Mouse (Mus musculus) hematopoietic stem cell, adult 5-6 weeks (primary cell): Measurements from ENCODE around the gene Scgb3a1. TPM values are rescaled to one million over a fixed set of nuclear protein-coding genes. Genes with fewer than 3 reads are reported as not detected.

Experiments
- ATAC-seq, 2 experiments: fragments of 125-278 bp in 1 of 2; replicated peaks in 1 of 2; 2 replicates each; pipeline ENCODE4 v1.8.0; 2016 to 2017; ENCODE audit warnings: inconsistent platforms in 2 of 2, mild to moderate bottlenecking in 2 of 2, moderate number of reproducible peaks in 2 of 2, low read depth in 1 of 2, moderate TSS enrichment in 1 of 2; ENCODE audit not compliant: low FRiP score in 2 of 2, poor library complexity in 2 of 2, severe bottlenecking in 2 of 2, insufficient read depth in 1 of 2, low TSS enrichment in 1 of 2
- total RNA-seq: library from RNA; stranded (forward); fragments of 172-1452, 232-1000 nt; gene quantifications from 2 replicates; pipeline ENCODE4 v1.2.3, GENCODE M21; 2017

Gene Scgb3a1
- total RNA-seq, 1 experiment from 2014 or later, result not detected

DNA sequence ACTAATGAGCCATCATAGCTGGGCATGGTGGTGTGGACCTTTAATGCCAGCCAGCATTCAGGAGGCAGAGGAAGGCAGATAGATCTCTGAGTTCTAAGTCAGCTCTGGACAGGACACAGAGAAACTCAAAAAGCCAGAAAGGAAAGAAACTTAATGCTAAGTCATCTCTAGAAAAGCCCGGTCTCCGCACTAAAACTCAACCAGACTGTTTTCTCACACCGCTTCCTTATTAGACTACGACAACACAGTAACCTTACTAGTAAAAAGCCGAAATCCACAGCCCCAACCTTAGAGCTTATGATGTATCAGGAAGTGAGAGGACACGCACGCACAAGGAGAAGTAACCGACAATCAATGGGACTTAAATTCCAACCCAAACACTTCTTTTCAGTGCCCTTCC, 38.6 kb downstream of the Scgb3a1 start:
- no peak for ATAC-seq

DNA sequence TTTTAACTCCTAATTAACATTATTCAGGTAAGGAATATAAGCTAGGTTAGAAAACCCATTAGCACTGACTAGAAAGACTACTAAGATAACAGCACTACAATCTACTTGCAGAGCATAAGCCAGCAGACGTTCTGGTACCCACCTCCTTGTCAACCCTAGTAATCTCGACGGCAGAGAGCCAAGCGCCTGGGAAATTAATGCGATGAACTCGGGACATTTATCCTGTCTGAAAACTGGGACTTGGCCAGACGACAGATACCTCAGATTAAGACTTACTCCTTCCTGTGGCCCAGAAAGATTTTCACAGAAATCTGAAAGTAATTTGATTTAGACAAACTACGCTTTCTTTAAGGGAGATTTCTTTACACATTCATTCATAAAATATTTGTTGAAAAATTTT, 41.4 kb downstream of the Scgb3a1 start:
- ATAC-seq, result no peak

- no peak for ATAC-seq
Measured at GRCm38 (mm10) chr11:49707834-49708233, 44.4 kb downstream of the Scgb3a1 start.

GRCm38 (mm10) chr11:49710664-49711063, 47.3 kb downstream of the Scgb3a1 start:
- no peak for ATAC-seq

DNA sequence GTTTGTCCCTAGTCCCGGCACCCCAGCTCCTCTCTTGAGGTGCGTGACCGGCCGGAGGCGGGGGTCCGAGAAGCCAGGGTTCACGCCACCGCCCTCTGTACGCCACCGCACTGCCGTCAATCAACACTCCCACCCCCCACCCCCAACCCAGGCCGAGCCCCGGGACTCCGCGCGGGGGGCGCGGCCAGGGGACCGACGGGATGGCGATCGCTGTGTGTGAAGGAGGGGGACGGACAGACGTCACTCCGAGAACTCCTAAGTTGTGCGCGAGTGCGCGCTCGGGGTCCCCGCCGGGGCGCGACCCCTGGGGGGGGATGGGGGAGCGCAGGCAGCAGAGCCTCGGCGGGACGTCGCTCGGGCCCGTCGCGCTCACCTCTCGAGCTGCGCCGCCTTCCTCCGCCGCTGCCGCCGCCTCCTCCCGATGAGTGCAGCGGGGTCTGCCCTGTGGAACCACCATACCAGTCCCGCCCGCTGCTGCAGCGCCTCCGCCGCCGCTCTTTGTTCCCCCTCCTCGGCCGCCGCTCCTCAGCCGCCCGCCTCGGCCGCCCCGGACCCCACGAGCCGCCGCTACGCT, 48.7 kb downstream of the Scgb3a1 start:
- no peak for ATAC-seq

DNA sequence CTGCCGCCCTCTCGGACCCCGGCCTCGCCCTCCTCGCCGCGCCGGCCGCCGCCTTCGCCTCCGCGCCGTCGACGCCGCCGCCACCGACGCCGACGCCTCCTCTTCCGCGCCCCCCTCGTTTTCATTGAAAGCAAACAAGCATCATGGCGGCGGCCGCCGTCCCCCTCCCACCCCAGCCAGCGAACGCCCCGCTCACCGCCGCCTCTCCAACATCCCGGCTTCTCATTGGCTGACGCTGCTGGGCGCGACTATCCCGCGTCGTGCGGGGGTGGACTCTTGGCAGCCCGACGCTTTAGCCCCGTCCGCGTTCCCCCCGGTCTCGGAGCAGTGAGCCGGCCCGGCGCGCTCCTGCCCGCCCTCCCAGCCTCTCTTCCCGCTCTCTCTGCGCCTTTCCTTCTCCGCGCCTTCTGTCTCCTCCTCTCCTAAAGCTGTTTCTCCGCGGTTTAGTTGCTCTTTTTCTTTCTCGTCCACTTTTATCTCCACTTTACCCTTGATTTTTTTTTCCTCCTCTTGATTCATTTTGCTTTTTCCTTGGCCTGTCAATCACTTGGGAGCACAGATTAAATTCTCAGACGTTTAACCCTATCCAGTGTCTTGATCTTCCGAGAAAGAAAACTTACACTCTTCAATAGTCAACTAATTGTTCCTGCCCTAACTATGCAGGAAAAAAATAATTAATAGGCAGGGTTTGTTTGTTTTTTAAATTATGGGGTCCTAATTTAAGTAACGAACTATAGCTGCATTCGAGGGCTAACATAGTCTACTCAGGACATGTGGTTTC, 49.3 kb downstream of the Scgb3a1 start, which contains the start of gene Cnot6:
TSS of gene Cnot6 (minus strand) at position 169 of the 781 bp plus-strand sequence.
- peak; percentile 95 to 99 for ATAC-seq

DNA sequence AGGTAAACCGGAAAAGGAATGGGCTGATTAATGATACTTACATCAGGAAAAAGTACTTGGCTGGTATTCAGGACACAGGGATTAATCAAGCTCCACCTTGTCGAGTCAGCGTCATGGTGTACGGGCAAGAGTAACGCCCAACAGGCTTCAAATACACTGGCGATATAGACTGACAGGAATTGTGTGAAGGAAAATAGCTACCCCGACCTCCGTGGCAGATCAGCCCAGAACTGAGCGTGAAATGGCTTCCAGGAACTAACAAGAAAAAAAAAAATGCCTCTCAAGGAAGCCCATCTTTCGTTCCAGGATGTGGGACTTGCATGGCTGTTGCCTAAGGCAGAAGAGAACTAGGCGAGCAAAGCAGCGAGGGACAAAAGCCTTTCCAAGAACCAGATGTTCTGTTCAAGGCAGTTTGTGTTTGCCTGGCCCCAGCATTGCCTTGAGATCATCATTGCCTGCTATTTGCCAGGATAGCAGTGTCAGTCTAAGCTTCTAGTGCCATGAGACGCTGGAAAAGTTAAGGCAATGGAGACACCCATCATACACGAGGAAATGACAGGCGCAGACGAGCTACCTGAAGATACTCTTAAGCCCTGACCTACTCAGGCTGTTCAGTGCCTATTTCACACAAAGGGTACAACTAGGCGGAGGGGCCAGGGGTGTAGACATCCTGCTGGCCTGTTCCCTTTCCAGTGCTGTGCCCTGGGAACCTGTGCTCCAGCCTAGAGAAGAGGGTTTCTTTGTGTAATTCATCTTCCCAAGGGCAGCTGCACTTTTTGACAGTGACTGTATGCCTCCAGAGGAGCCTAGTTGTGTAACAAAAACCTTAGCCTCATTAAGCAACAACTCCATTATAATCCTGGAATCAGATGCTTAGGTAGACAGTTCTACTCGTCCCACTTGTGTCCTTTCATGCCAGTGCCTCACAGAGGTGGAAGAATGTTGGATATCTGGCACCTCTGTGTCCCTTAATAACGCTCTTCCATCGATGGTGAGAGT, 50.2 kb downstream of the Scgb3a1 start:
- no peak for ATAC-seq

Other genes starting within 250 kb of the Scgb3a1 start
- not detected in 2 replicates for gene Olfr1389, start 240.5 kb upstream of the Scgb3a1 start, total RNA-seq
- gene Olfr1388, start 227.0 kb upstream of the Scgb3a1 start, total RNA-seq, result 0.13 and 0.15 TPM in 2 replicates
- not detected in 2 replicates for gene Olfr1387, start 208.3 kb upstream of the Scgb3a1 start, total RNA-seq
- not detected in 2 replicates for gene Olfr1386, start 198.6 kb upstream of the Scgb3a1 start, total RNA-seq
- not detected in 2 replicates for gene Olfr1385, start 174.5 kb upstream of the Scgb3a1 start, total RNA-seq
- not detected in 2 replicates for gene Olfr1384, start 156.9 kb upstream of the Scgb3a1 start, total RNA-seq
- not detected in 2 replicates for gene Olfr1383, start 144.0 kb upstream of the Scgb3a1 start, total RNA-seq
- gene Olfr1382, start 135.4 kb upstream of the Scgb3a1 start, total RNA-seq, result not detected in 2 replicates
- not detected in 2 replicates for gene Olfr1381, start 120.2 kb upstream of the Scgb3a1 start, total RNA-seq
- gene Olfr1380, start 106.7 kb upstream of the Scgb3a1 start, total RNA-seq, result not detected in 2 replicates
- gene Flt4, start 54.3 kb upstream of the Scgb3a1 start, total RNA-seq, result 0.13 TPM in 1 of 2 replicates, not detected in the other
- gene Cnot6, start 49.1 kb downstream of the Scgb3a1 start, total RNA-seq, result 55.0 and 95.4 TPM in 2 replicates
- 1.0 and 1.4 TPM in 2 replicates for gene Gfpt2, start 130.6 kb downstream of the Scgb3a1 start, total RNA-seq
- 58.9 and 59.2 TPM in 2 replicates for gene Mapk9, start 183.1 kb downstream of the Scgb3a1 start, total RNA-seq
- 0.15 TPM in 1 of 2 replicates, not detected in the other for gene Rasgef1c, start 238.2 kb downstream of the Scgb3a1 start, total RNA-seq